In genomic region chr4:136787357-136787756, GRCm38 (mm10) we compare ENCODE assay signal across 19 mouse cellular contexts. TPM values are rescaled to one million over a fixed set of nuclear protein-coding genes. Genes with fewer than 3 reads are reported as not detected.
A peak's percentile ranks its signal among the peaks of the same experiment; 100 is the strongest.
DNase-seq lines count a peak whose midpoint lies in the region; ATAC-seq and TF ChIP-seq lines count a peak whose summit lies in the region.
"Had no signal": no experiment of that assay in that cellular context is flagged by ENCODE, and none has a peak within 500 bp of the region (broad histone marks: within the 10 kb centered on the region; RNA-seq: fewer than 3 reads in every experiment).

No protein-coding gene starts in this region.

- no peaks in the 10 kb centered on the region for H3K9me3 ChIP-seq in forebrain, embryonic 13.5 days (replicated peaks)
- H3K9me3 ChIP-seq in forebrain, embryonic 11.5 days (ENCODE audit: control insufficient read depth, low read length): no peaks in the 10 kb centered on the region
- no peaks in the 10 kb centered on the region for H3K9me3 ChIP-seq in neural tube, embryonic 12.5 days
- no peaks in the 10 kb centered on the region for H3K9me3 ChIP-seq in limb, embryonic 12.5 days
- no peaks in the 10 kb centered on the region for H3K9me3 ChIP-seq in neural tube, embryonic 15.5 days (replicated peaks)
- H3K9me3 ChIP-seq: embryonic facial prominence, embryonic 12.5 days; intestine, embryonic 15.5 days; liver, embryonic 13.5 days had no signal

- H3K36me3 ChIP-seq in forebrain, embryonic 13.5 days (ENCODE audit: poor library complexity, severe bottlenecking): no peaks in the 10 kb centered on the region
- H3K36me3 ChIP-seq in forebrain, embryonic 11.5 days (ENCODE audit: control insufficient read depth, insufficient read depth, low read length): no peaks in the 10 kb centered on the region
- no peaks in the 10 kb centered on the region for H3K36me3 ChIP-seq in neural tube, embryonic 12.5 days
- H3K36me3 ChIP-seq in limb, embryonic 12.5 days: 0 out of 2 replicates have a peak, but pooled peaks cover 4% of the 10 kb centered on the region
- no peaks in the 10 kb centered on the region for H3K36me3 ChIP-seq in neural tube, embryonic 15.5 days
- H3K36me3 ChIP-seq: intestine, embryonic 15.5 days; liver, embryonic 13.5 days had no signal

- no peak overlapping the region for H3K4me2 ChIP-seq in forebrain, embryonic 13.5 days
- H3K4me2 ChIP-seq in forebrain, embryonic 11.5 days (ENCODE audit: low read depth, low read length, severe bottlenecking): no peak overlapping the region
- H3K4me2 ChIP-seq in neural tube, embryonic 12.5 days (replicated peaks): 0 out of 2 replicates have a peak overlapping the region, but pooled peaks have one; percentile 9
- H3K4me2 ChIP-seq in limb, embryonic 12.5 days: no peak overlapping the region
- no peak overlapping the region for H3K4me2 ChIP-seq in neural tube, embryonic 15.5 days
- H3K4me2 ChIP-seq: embryonic facial prominence, embryonic 12.5 days; intestine, embryonic 15.5 days; liver, embryonic 13.5 days; lung, embryonic 14.5 days had no signal

- peaks cover 59% of the 10 kb centered on the region for H3K4me1 ChIP-seq in forebrain, embryonic 13.5 days
- H3K4me1 ChIP-seq in forebrain, embryonic 11.5 days (replicated peaks; ENCODE audit: control insufficient read depth, insufficient read depth, low read length): peaks cover 23% of the 10 kb centered on the region
- H3K4me1 ChIP-seq in neural tube, embryonic 12.5 days: peaks cover 75% of the 10 kb centered on the region
- H3K4me1 ChIP-seq in limb, embryonic 12.5 days (replicated peaks): peaks cover 42% of the 10 kb centered on the region
- H3K4me1 ChIP-seq in neural tube, embryonic 15.5 days: peaks cover 62% of the 10 kb centered on the region
- H3K4me1 ChIP-seq: liver, embryonic 13.5 days had no signal

- no peak for TF ChIP-seq CTCF in gastrocnemius, adult 2 months (IDR thresholded peaks at IDR 0.05)

- no peaks in the 10 kb centered on the region for H3K27me3 ChIP-seq in forebrain, embryonic 13.5 days
- no peaks in the 10 kb centered on the region for H3K27me3 ChIP-seq in forebrain, embryonic 11.5 days (ENCODE audit: control insufficient read depth, insufficient read depth, low read length)
- no peaks in the 10 kb centered on the region for H3K27me3 ChIP-seq in neural tube, embryonic 12.5 days (replicated peaks)
- no peaks in the 10 kb centered on the region; the same call in none of the 2 replicates for H3K27me3 ChIP-seq in limb, embryonic 12.5 days
- H3K27me3 ChIP-seq in neural tube, embryonic 15.5 days (replicated peaks): no peaks in the 10 kb centered on the region
- H3K27me3 ChIP-seq: embryonic facial prominence, embryonic 12.5 days; intestine, embryonic 15.5 days; liver, embryonic 13.5 days had no signal

- H3K9ac ChIP-seq in forebrain, embryonic 13.5 days: no peak overlapping the region
- H3K9ac ChIP-seq in forebrain, embryonic 11.5 days (ENCODE audit: low read length): no peak overlapping the region
- H3K9ac ChIP-seq in neural tube, embryonic 12.5 days: no peak overlapping the region
- peak overlapping the region; percentile 37 for H3K9ac ChIP-seq in limb, embryonic 12.5 days (replicated peaks)
- H3K9ac ChIP-seq in neural tube, embryonic 15.5 days (replicated peaks): no peak overlapping the region
- H3K9ac ChIP-seq: embryonic facial prominence, embryonic 12.5 days; intestine, embryonic 15.5 days; liver, embryonic 13.5 days; lung, embryonic 14.5 days had no signal

- H3K4me3 ChIP-seq in forebrain, embryonic 13.5 days: no peak overlapping the region
- no peak overlapping the region for H3K4me3 ChIP-seq in forebrain, embryonic 11.5 days (ENCODE audit: low read depth, low read length)
- no peak overlapping the region for H3K4me3 ChIP-seq in neural tube, embryonic 12.5 days
- no peak overlapping the region for H3K4me3 ChIP-seq in limb, embryonic 12.5 days (replicated peaks)
- no peak overlapping the region for H3K4me3 ChIP-seq in neural tube, embryonic 15.5 days (replicated peaks)
- H3K4me3 ChIP-seq in gastrocnemius, adult 2 months: no peak overlapping the region
- H3K4me3 ChIP-seq: embryonic facial prominence, embryonic 12.5 days; heart, adult 2 months; intestine, embryonic 15.5 days; liver, embryonic 13.5 days had no signal

- intact Hi-C loops in gastrocnemius, adult 2 months (cut with DNase I): no loop called here

- DNase-seq in forebrain, embryonic 11.5 days (ENCODE audit: low spot score): no peak
- no peak for DNase-seq in neural tube, embryonic 10.5 days (ENCODE audit: extremely low spot score, low spot score)
- DNase-seq in gastrocnemius, adult 2 months: no peak
- DNase-seq in adrenal gland, postnatal 14 days: no peak
- DNase-seq: gastrocnemius, postnatal 10 days; heart, adult 2 months; heart, postnatal 36 days; kidney, adult 9 months; kidney, postnatal 36 days; liver, embryonic 13.5 days; lung, embryonic 14.5 days; lung, postnatal 36 days; thymus, postnatal 14 days had no signal

- WGBS in forebrain, embryonic 13.5 days: 56% methylated on average over 4 of the region's 4 CpGs
- WGBS in forebrain, embryonic 11.5 days: 61% methylated on average over 4 of the region's 4 CpGs
- 51% methylated on average over 4 of the region's 4 CpGs for WGBS in neural tube, embryonic 12.5 days
- 45% methylated on average over 4 of the region's 4 CpGs for WGBS in limb, embryonic 12.5 days
- WGBS in neural tube, embryonic 15.5 days: 53% methylated on average over 4 of the region's 4 CpGs

- no peak for ATAC-seq in forebrain, embryonic 13.5 days
- no peak for ATAC-seq in forebrain, embryonic 11.5 days (replicated peaks; ENCODE audit: low FRiP score)
- ATAC-seq in neural tube, embryonic 12.5 days (ENCODE audit: low FRiP score, low read depth): no peak
- ATAC-seq in limb, embryonic 12.5 days (ENCODE audit: insufficient number of reproducible peaks, insufficient read depth, low FRiP score, low TSS enrichment, low read depth): no peak
- no peak for ATAC-seq in neural tube, embryonic 15.5 days (ENCODE audit: low FRiP score)
- ATAC-seq: intestine, embryonic 15.5 days had no signal

- H3K27ac ChIP-seq in forebrain, embryonic 13.5 days: peak overlapping the region; percentile 65
- H3K27ac ChIP-seq in forebrain, embryonic 11.5 days (ENCODE audit: low read depth, low read length): no peak overlapping the region
- no peak overlapping the region for H3K27ac ChIP-seq in neural tube, embryonic 12.5 days
- no peak overlapping the region for H3K27ac ChIP-seq in limb, embryonic 12.5 days
- 0 out of 2 replicates have a peak overlapping the region, but pooled peaks have one; percentile 7 for H3K27ac ChIP-seq in neural tube, embryonic 15.5 days (replicated peaks)
- H3K27ac ChIP-seq in gastrocnemius, adult 2 months: no peak overlapping the region
- H3K27ac ChIP-seq: embryonic facial prominence, embryonic 12.5 days; heart, adult 2 months; intestine, embryonic 15.5 days; liver, embryonic 13.5 days had no signal

RNA-seq across cellular contexts. Expression of gene Ephb2, which starts 48.4 kb away (rescaled TPM):
- polyA plus RNA-seq in forebrain, embryonic 13.5 days (2015; fragmentation: Nextera tagmentation; extraction: Ambion mirVana): 10.7 and 12.7 TPM in 2 replicates
- polyA plus RNA-seq in forebrain, embryonic 11.5 days (2014; fragmentation: Nextera tagmentation; extraction: Ambion mirVana): 35.8 and 36.9 TPM in 2 replicates
- 22.0 and 30.3 TPM in 2 replicates for polyA plus RNA-seq in neural tube, embryonic 12.5 days (2016; fragmentation: Nextera tagmentation; extraction: Ambion mirVana)
- 13.7 and 16.9 TPM in 2 replicates for polyA plus RNA-seq in limb, embryonic 12.5 days (2016; fragmentation: Nextera tagmentation; extraction: Ambion mirVana)
- polyA plus RNA-seq in neural tube, embryonic 15.5 days (2015; fragmentation: Nextera tagmentation; extraction: Ambion mirVana): 13.7 and 21.3 TPM in 2 replicates
- 1 to 10 TPM in 1 of 2 experiments, under 1 TPM in 1; 0.26 to 1.9 TPM for total RNA-seq in gastrocnemius, adult 2 months (2021)
- 10.3 and 11.3 TPM in 2 replicates for total RNA-seq in adrenal gland, postnatal 14 days (2021)

Comparison
In these comparisons a context has a peak if more than half of its experiments do, and no peak if none do; other contexts are left out.
1. H3K27ac ChIP-seq: peak in forebrain, embryonic 13.5 days (single experiment) and neural tube, embryonic 15.5 days (single experiment); none in forebrain, embryonic 11.5 days (single experiment), neural tube, embryonic 12.5 days (single experiment), limb, embryonic 12.5 days (single experiment) and gastrocnemius, adult 2 months (single experiment).